Mouse (Mus musculus) left cerebral cortex, postnatal 36 days (tissue): ENCODE data around the gene Mpzl2. TPM values are rescaled to one million over a fixed set of nuclear protein-coding genes. Genes with fewer than 3 reads are reported as not detected.

Experiments
- DNase-seq, 2 experiments: peaks; one replicate each; pipeline ENCODE4 v3.0.0; 2021 to 2022; ENCODE audit warnings: low spot score in 2 of 2, mixed read lengths in 1 of 2
- intact Hi-C: fragments of 180-260 bp; cut with DNase I; formaldehyde crosslinking; loops from one replicate; pipeline ENCODE4 v1.15.1; 2025
- total RNA-seq, 2 experiments: library from RNA; stranded (reverse); gene quantifications; 2 replicates each; pipeline ENCODE4 v1.2.3; 2021

Gene Mpzl2
- total RNA-seq: 1 to 10 TPM in 1 of 2 experiments, under 1 TPM in 1; 0.84 to 1.4 TPM

- DNase-seq: no peak
- intact Hi-C loops: no loop called here
These were observed at the start of gene Mpzl2 for GRCm38 (mm10) chr9:45039499-45039898. Gene Mpzl2, plus strand, starts transcription at chr9:45039799.

DNA sequence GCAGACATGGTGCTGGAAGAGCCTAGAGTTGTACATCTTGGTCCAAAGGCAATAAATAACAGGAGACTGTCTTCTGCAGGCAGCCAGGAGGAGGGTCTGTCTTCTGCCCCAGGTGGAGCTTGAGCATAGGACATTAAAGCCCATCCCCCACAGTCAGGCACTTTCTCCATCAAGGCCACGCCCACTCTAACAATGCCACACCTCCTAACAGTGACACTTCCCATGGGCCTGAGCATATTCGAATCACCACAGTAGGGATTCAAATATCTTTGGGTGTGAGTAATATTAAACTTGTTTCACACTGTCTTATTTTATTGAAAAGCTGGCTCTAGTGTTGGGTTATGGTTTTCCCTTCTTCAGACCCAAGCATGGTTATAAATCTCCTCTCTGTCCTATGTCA, 47.8 kb upstream of the Mpzl2 start:
- intact Hi-C loops: no loop called here
- DNase-seq: no peak

DNA sequence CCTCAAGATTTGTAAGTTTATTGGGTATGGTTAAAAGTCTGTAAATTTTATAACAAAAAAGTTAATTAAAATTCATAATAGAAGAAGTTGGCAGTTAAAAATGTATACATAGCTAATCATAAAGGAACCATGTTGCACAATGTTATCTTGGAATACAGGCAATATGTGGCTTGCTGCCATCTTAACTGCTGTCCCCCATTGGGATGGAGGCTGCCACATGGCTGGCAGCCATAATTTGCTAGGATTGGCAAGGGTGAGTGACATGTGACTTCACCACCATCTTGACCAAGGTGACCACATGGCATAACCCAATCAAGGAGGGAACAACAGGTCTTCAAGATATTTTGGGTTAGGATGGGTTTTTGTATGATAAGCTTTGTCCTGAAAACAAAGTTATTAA, 47.3 kb upstream of the Mpzl2 start:
- no peak for DNase-seq
- intact Hi-C loops: no loop called here

GRCm38 (mm10) chr9:44993268-44993667, 46.3 kb upstream of the Mpzl2 start:
- intact Hi-C loops: no loop called here
- DNase-seq: no peak

DNA sequence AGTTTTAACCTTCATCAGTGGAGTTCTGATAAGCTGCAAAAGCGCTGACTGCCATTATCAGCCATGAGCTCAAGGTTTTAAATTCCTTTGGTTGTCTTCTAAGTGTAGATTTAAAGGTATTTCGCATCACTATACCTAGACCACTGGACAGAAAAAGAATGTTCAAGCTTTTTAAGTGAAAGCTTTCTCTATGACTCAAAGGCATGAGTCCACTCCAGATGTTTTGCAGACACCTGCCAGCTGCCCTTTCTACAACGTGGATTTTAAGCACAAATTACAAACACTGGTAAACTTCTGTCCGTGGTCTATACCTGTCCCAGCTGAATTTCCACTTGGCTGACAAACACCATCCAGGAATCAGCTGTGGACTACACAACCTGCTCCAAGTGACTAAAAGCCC, 44.6 kb upstream of the Mpzl2 start:
- DNase-seq: no peak

GRCm38 (mm10) chr9:44996590-44996989, 43.0 kb upstream of the Mpzl2 start:
- intact Hi-C loops: no loop called here
- DNase-seq: no peak

More for the DNA sequence above, 44.6 kb upstream of the Mpzl2 start:
- intact Hi-C loops: no loop called here

DNA sequence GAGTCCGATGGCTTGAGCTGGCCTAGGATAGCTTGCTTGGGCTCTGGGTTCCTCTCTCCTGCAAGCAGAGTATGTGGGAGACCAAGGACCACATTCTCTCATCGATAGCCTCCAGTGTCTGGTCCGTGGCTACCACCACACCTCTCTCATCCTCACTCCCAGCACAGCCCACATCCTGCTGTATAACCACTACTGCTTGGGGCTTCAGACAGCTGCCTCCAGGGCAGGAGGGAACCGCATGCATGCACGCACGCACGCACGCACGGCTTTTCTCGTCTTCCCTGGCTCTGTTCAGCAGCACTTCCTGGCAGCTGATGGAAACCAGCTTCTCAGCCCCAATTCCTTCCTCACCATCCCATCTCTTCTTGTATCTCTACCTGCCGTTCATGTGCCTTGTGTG, 41.5 kb upstream of the Mpzl2 start:
- no peak for DNase-seq
- intact Hi-C loops: no loop called here

DNA sequence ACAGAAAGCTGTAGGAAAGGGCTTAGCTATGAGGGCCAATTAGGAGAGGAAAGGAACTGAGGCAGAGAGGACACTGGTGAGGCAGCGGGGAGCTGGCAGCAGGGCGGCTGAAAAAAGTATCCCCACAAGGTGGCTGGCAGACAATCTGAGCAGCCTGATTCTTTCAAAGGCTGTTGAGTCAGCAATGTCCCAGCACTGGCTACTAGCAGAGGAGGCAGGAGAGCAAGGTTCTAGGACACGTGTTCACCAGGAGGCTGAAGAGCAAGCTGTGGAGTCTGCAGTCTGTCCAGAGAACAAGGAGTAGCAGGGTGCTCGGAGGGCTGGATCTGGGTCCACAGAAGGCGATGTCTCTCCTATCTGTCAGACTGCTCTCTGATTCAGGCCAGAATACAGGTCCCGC, 40.4 kb upstream of the Mpzl2 start:
- peak in 1 of 2 experiments; percentile 4 for DNase-seq

GRCm38 (mm10) chr9:44999776-45000175, 39.8 kb upstream of the Mpzl2 start:
- DNase-seq: no peak
- intact Hi-C loops: no loop called here

More for the DNA sequence above, 40.4 kb upstream of the Mpzl2 start:
- intact Hi-C loops: no loop called here

- no peak for DNase-seq
- intact Hi-C loops: no loop called here
These were observed 39.4 kb upstream of the Mpzl2 start for GRCm38 (mm10) chr9:45000249-45000648.

GRCm38 (mm10) chr9:45007404-45007803, 32.2 kb upstream of the Mpzl2 start:
- intact Hi-C loops: no loop called here
- no peak for DNase-seq

DNA sequence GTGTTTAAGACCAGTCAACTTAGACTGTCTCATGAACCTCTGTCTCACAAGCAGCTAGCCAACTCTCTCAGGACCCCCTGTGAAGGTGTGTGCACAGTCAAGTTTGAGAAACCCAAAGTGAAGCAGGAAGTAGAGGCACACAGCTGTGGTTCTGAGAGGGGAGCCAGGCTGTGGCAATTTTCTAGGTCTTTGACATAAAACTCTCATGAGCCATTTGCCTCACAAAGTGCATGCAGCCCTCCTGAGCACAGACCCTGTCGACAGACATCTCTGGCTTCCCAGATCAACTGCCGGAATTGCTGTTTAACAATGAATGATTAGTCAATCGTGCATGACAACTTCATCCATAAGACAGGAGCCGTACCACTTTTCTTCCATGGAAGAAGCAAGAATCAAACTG, 31.3 kb upstream of the Mpzl2 start:
- intact Hi-C loops: no loop called here
- no peak for DNase-seq

GRCm38 (mm10) chr9:45009180-45010078, 30.2 kb upstream of the Mpzl2 start, which contains the start of gene Cd3e:
Gene Cd3e, minus strand, starts transcription at chr9:45009627.
- intact Hi-C loops: no loop called here
- no peak for DNase-seq

DNA sequence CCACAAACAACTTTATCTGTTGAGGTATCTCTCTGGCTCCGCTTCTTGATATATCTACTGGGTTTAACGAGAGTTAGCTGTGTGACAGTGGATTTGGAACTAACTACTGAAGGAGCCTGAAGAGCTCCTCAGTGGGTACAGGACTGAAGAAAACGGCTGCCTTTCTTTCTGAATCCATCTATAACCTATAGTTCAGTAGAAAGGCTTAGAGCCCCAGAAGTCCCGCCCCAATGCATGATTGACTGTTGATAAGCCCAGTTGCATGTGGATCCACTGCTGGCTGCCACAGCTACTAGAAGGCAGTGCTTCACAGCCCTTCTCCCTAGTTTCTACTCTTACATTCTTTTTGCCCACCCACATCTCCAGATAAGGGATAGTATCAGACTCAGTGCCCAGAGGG, 29.1 kb upstream of the Mpzl2 start:
- DNase-seq: no peak
- intact Hi-C loops: no loop called here

DNA sequence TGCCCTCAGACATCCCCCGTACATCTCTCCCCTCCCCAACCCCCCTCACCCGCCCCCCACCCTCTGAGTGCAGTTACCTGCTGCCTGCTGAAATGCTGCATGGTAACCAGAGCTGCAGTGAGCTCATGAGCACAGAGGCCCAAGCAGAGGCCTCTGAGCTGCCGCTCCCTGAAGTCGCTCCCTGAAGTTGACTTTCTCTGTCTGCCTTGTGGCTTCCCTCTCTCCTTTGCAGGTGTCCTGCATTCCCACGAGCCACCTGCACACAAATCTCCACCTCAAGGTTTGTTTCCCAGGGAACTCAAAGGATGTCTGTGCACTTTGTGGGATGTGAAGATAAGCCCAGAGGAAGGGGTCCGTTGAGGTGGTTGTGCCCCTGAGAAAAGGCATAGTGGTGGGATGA, 28.3 kb upstream of the Mpzl2 start:
- intact Hi-C loops: no loop called here
- DNase-seq: no peak

DNA sequence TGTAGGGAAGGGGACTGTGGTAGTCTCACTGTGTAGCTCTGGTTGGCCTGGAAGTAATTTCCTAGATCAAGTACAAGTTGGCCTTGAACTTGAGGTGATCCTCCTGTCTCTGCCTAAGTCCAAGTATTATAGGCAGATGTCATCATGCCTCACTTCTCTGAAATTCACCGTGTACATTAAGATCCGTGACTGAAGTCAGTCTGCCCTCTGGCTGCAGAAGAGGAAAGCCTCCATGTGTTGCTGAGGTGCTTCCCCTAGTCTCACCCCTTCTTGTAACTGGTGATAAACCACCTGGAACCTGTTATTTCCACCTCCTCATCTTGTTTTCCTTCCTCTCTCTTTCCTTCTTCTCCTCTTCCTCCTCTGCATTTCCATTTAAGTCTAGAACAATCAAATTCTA, 24.7 kb upstream of the Mpzl2 start:
- no peak for DNase-seq
- intact Hi-C loops: no loop called here

DNA sequence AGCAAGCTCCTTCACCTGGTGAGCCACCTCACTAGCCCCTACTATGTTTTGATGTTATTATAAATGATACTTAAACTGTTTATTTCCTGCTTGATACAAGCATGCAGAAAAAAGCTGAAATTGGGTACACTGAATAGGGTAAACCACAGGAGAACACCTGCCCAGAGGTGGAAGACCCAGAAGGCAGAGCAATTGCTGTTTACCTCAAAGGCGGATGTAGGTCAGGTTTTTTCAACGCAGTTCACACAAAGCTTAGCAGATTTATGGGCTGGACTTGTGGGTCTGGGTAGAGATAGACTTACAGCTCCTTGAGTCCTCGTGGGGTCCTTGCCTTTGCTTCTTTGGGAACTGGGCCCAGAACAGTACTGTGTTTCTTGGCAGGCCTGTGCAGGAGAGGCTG, 23.8 kb upstream of the Mpzl2 start:
- no peak for DNase-seq
- intact Hi-C loops: no loop called here

GRCm38 (mm10) chr9:45018031-45018430, 21.6 kb upstream of the Mpzl2 start:
- peak; percentile 11 to 12 for DNase-seq

DNA sequence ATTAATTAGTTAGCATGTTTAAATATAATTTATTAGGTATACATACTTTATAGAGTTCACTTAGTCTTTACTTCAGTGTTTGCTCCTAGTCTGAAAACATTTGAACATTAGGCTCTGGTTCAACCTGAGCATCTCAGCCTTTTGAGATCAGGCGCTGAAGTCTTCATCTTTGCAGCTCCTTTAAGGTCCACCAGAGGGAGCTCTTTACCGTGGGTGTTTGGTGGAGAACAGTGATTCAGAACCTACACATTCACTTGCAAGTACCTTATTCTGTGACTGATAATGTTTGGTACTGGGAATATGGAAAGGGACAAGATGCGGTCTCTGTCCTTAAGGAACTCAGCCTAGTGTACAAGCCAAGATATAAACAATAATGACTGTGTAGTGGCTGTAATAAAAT, 16.8 kb upstream of the Mpzl2 start:
- intact Hi-C loops: loop anchor here (2.0 kb wide), 1 partner anchor 124 kb away; no protein-coding TSS in a partner anchor
- peak; percentile 20 to 42 for DNase-seq

More at GRCm38 (mm10) chr9:45018031-45018430, 21.6 kb upstream of the Mpzl2 start:
- intact Hi-C loops: no loop called here

- DNase-seq: no peak
- intact Hi-C loops: loop anchor here (2.0 kb wide), 1 partner anchor 123 kb away; no protein-coding TSS in a partner anchor
These were observed 16.0 kb upstream of the Mpzl2 start for GRCm38 (mm10) chr9:45023638-45024037.

- DNase-seq: no peak
- intact Hi-C loops: no loop called here
These were observed 15.4 kb upstream of the Mpzl2 start for GRCm38 (mm10) chr9:45024187-45024586.
